Mouse (Mus musculus) gonadal fat pad, adult 2 months (tissue): ENCODE measurements around the gene Olfr466. TPM values are rescaled to one million over a fixed set of nuclear protein-coding genes. Genes with fewer than 3 reads are reported as not detected.

Experiments
- DNase-seq: peaks from one replicate; pipeline ENCODE4 v3.0.0-alpha.2; 2012; ENCODE audit warnings: low read depth
- polyA plus RNA-seq: library from polyadenylated mRNA; depleted of rRNA; stranded (reverse); fragments of >200 nt; gene quantifications from 2 replicates; pipeline ENCODE4 v1.2.3, GENCODE M21; 2012; rRNA removed

Gene Olfr466
- polyA plus RNA-seq: not detected in 2 replicates

DNA sequence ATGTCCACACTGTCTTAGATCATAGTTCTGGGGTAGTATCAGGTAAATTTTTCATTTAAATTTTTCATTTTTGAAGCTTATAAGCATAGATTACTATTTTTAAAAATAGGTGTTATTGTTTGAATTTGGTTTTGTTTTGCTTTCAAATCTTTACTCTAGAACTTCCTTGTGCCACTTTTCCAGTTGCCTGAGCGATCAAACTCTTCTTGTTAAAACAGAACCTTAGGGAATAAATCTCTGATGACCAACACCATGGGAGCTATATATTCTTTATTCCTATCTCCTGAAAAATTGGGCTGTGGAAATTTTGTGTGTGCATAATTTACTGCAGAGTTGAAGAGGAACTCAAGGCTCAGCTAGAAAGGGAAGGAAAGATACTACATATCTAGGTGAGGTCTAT lies at the start of gene Olfr466:
Gene Olfr466, plus strand, starts transcription at position 301 of the 400 bp plus-strand sequence.
- DNase-seq: no peak

- DNase-seq: no peak
Observed at GRCm38 (mm10) chr13:65100678-65101077, 49.4 kb upstream of the Olfr466 start.

DNA sequence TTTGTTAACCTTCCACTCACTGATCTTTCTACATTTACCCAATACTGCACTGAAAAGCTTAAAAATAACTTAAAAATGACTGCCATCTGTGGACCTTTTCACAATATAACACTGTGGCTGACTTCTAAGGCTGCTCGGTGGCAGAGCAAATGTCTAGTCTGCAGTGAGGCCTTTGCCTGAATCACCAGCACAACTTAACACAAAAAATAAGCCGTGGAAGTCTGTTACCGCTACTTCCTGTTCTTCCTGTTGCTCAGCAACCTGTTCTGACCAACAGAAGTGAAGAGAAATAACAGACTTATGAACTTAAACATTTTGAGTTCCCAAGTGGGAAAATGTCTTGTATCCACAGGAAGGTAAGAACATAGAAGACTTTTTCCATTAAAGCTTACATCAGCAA lies 48.8 kb upstream of the Olfr466 start:
- DNase-seq: no peak

- DNase-seq: no peak
Observed at GRCm38 (mm10) chr13:65111961-65112360, 38.1 kb upstream of the Olfr466 start.

DNA sequence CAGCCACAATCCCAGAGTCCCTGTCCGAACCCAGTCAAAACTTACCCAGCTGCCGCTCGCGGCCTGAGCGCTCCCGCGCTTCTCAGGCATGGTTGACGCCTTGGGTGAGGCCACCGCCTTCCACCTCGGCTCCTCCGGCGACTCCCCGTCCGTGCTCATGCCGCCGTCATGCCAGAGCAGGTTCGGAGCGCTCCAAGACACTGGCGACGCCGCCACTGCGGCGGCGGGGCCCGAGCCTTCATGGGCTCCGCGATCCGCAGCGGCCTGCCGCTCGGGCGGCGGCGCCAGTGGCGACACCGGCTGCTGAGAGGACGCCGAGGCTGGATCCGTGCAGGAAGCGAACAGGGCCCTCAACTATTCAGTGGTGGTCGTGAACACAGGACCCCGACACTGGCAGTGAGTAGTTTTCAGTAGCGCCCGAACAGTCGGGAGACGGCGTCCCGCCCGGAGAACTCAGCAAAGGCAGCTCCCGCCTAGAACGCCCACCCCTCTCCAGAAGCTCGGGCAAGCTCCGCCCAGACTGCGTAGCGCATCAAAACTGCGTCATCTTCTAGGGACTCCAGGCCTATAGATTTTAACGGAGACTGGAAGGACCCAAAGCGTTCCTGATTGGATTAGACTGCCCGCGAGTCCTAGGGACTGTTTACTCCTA lies 37.5 kb upstream of the Olfr466 start, which contains the start of gene Mfsd14b:
Gene Mfsd14b, minus strand, starts transcription at position 517 of the 652 bp plus-strand sequence.
- peak; percentile 49 for DNase-seq

- DNase-seq: no peak
Observed at GRCm38 (mm10) chr13:65113239-65113638, 36.8 kb upstream of the Olfr466 start.

- DNase-seq: no peak
Observed at GRCm38 (mm10) chr13:65120984-65121383, 29.1 kb upstream of the Olfr466 start.

GRCm38 (mm10) chr13:65122111-65122510 lies 27.9 kb upstream of the Olfr466 start:
- no peak for DNase-seq

DNA sequence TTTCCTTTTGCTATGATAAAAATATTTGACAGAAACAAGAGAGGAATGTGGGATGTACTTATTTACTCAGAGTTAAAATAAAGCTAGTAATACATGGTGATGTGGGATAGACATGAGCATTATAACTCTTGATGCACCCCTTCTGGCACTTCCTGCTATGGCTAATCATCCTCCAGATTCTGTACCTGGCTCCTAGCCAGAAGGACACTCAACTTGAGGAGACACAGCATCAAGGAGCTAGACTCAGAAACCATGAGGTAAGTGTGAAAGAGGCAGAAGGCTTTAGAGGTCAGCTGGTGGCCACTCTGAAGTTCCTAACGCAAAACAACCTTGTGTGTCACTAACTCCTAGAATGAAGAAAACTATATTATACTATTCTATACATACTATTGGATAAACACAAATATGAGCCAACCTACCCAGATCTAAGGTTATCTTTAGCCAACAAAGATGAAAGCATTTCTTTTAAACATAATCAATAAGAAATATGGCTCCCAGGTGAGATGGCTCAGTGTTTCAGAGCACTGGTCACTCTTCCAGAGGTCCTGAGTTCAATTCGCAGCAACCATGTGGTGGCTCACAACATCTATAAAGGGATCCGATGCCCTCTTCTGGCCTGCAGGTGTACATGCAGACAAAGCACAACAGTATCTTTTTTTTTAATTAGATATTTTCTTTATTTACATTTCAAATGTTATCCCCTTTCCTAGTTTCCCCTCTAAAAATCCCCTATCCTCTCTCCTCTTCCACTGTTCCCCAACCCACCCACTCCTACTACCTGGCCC lies 22.8 kb upstream of the Olfr466 start:
- no peak for DNase-seq

DNA sequence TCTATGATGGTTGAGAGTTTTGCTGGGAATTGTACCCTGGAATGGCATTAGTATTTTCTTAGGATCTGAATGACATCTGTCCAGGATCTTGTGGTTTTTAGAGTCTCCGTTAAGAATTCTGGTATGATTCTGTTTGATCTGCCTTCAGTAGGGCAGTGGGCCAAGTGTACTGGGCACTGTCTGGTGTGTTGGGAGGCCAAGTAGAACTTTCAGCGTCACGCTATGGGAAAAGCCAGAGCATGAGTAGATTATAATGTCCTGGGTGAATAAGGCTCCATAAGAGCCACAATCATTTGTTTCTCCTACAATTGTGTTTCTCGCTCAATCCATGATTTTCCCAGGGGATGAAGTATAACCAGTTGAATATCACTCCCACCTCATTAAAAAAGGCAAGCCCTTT lies 12.3 kb upstream of the Olfr466 start, which contains the start of gene Olfr465-ps1:
Gene Olfr465-ps1, plus strand, starts transcription at position 301 of the 400 bp plus-strand sequence.
- DNase-seq: no peak

GRCm38 (mm10) chr13:65174102-65174501 lies 24.1 kb downstream of the Olfr466 start:
- DNase-seq: no peak

DNA sequence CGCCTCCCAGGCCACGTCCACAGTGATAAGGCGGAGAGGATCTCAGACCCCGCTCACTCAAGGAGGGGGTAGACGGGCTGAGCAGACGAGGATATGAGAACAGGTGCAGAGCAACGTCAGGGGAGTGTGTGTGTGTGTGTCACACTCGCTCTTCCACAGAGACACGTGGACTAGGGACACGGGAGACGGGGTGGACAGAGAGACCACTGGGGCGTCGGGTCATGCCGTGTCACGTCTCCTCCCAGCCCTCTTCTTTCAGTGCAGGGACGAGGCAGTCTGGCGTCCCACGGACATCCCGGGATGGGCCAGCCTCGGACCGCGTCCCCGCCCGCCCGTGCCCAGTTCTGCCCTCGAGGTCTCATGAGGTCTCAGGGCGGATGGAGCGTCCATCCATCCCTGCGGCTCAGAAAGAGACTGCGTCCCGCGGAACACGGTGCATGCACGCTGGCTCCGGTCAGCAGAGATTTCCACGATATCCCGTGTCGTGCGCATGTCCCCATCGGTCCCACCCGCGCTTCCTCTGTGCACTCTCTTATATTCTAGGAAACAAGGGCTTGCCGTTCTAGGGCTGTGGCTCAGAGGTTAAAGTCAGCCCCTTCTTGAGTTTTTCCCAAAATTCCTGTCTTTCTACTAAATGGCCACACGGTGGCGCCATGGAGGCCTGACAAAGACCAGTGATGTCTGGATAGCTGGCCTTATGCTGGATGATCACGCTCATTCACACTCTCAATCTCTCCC lies 25.9 kb downstream of the Olfr466 start:
- DNase-seq: no peak

- DNase-seq: no peak
Observed at GRCm38 (mm10) chr13:65176472-65177091, 26.5 kb downstream of the Olfr466 start.

DNA sequence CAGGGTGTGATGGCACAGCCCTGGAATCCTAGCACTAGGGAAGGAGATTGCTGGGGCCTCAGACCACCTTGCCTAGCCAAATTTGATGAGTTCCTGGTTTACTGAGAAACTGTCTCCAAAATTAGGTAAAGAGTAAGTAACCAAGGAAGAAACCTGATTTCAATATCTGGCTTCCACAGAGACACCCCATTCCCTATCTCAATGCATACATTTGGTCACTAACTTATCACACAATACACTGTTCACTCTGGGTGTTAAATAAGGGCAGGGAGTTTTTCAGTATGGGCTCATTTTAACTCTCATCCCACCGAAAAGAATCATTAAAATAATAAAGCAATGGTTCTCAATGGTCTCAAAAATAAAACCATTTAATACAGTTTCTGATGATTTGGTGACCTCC lies 50.6 kb downstream of the Olfr466 start:
- DNase-seq: no peak

Other genes starting within 250 kb of the Olfr466 start
- gene Cntnap3, start 246.3 kb upstream of the Olfr466 start, polyA plus RNA-seq: 1.1 and 1.5 TPM in 2 replicates
- gene Spata31, start 232.8 kb upstream of the Olfr466 start, polyA plus RNA-seq: 0.03 and 0.16 TPM in 2 replicates
- gene Spata31d1c, start 117.2 kb upstream of the Olfr466 start, polyA plus RNA-seq: 0.09 TPM in 1 of 2 replicates, not detected in the other
- 0.10 TPM in 1 of 2 replicates, not detected in the other for gene Prss47, start 97.5 kb upstream of the Olfr466 start, polyA plus RNA-seq
- 20.8 and 23.8 TPM in 2 replicates for gene Mfsd14b, start 37.3 kb upstream of the Olfr466 start, polyA plus RNA-seq
- gene Olfr465-ps1, start 12.2 kb upstream of the Olfr466 start, polyA plus RNA-seq: not detected in 2 replicates
- 0.04 TPM in 2 replicates for gene Nlrp4f, start 55.7 kb downstream of the Olfr466 start, polyA plus RNA-seq
- gene Gm10775, start 109.3 kb downstream of the Olfr466 start, polyA plus RNA-seq: not detected in 2 replicates
- gene Zfp369, start 128.6 kb downstream of the Olfr466 start, polyA plus RNA-seq: 14.3 and 15.1 TPM in 2 replicates